Mouse (Mus musculus): Measurements from ENCODE around the gene Fubp1.

The Fubp1 gene

DNA sequence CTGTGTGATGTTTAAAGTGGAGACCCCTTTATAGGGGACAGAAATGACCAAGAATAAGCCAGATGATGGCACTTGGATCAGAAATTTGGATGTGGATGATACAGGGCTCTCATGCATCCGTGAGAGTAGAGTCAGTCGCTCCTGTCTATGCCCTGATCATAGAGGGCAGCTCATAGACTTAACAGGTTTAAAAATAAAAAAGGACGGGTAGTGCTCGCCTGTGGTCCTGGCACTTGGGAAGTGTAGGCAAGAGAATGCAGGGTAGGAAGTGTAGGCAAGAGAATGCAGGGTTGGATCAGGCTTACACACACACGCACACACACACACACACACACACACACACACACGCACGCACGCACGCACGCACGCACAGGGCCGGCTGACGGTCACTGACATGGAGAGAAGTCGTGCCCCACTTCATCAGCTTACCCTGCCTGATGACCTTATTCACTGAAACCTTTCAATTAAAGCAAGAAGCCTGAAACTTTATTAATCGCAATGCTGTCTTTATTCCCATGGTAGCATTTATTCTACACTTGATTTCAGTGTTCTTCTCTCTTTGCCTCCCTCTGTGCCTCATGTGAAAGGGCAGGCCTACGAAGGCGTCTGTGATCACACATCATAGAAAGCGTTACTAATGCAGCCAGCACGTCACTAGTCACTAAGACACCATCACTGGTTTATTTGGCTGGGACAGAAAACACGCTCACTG is 62.9 kb downstream of the Fubp1 start:
- DNase-seq (ENCODE audit: low read depth, low spot score): no peak

DNA sequence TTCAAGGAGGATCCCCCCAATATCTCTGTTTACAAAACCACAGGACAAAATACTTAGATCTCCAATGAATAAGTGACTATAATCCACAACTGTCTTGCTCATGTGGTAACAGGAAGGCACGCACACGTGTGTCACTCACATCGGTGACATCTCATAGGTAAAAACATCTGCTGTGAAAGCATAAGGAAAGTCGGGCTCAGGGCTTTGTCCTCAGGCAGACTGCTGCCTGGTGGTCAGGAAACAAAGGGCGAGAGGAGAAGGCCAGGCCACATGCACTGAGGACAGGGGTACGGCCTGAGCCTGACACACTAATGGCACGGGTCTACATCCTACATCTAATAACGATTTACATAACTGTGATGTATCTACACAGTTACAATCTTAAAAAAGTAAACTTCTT is 64.8 kb downstream of the Fubp1 start:
- DNase-seq (ENCODE audit: low read depth, low spot score): no peak

GRCm38 (mm10) chr3:152276935-152277334 is 66.7 kb downstream of the Fubp1 start:
- DNase-seq (ENCODE audit: low read depth, low spot score): no peak

DNA sequence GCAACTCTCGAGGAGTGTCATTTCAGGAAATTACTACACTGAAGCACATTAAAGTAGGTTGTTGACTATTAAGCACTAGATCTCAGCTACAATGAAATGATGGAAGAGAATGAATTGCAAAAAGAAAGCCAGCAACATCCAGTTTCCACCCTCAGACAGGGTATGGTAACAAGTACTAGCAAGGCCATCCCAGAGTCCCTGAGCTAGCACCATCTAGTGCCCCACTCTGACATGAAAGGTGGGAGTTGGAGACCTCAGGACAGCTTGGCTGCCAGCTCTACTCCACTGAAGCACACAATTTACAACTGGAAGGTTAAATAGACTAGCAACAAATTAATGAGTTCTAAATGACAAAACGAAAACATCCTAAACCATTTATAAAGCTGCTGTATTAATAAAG is 67.7 kb downstream of the Fubp1 start:
- DNase-seq (ENCODE audit: low read depth, low spot score): no peak

- DNase-seq (ENCODE audit: low read depth, low spot score): no peak
These were observed 68.2 kb downstream of the Fubp1 start for GRCm38 (mm10) chr3:152278431-152278830.

GRCm38 (mm10) chr3:152282126-152282525 is 71.9 kb downstream of the Fubp1 start:
- DNase-seq (ENCODE audit: low read depth, low spot score): no peak

- DNase-seq (ENCODE audit: low read depth, low spot score): no peak
These were observed 74.1 kb downstream of the Fubp1 start for GRCm38 (mm10) chr3:152284306-152284705.

GRCm38 (mm10) chr3:152284759-152285158 is 74.5 kb downstream of the Fubp1 start:
- no peak for DNase-seq (ENCODE audit: low read depth, low spot score)
